Mouse (Mus musculus): ENCODE data around the gene Slc27a3. TPM values are rescaled to one million over a fixed set of nuclear protein-coding genes. Genes with fewer than 3 reads are reported as not detected.
A peak's percentile ranks its signal among the peaks of the same experiment; 100 is the strongest.

Slc27a3 gene
- total and polyA plus RNA-seq, 3 experiments, result 1.9 to 2.8 TPM; not detected in 1

GRCm38 (mm10) chr3:90372817-90373216 lies 16.9 kb downstream of the Slc27a3 start:
- H3K9me3 ChIP-seq (replicated peaks; ENCODE audit: insufficient read depth, low read length), result no peaks in the 10 kb centered on the region
- H3K4me3 ChIP-seq (ENCODE audit: control insufficient read depth in 1 of 2, insufficient read depth in 1 of 2, low read depth in 2 of 2, low read length in 2 of 2), result peak overlapping the region; percentile 41 to 46
- H3K79me2 ChIP-seq (ENCODE audit: control insufficient read depth, insufficient read depth, low read length, poor library complexity), result no peaks in the 10 kb centered on the region
- H3K27ac ChIP-seq (ENCODE audit: control insufficient read depth, low read depth, low read length), result no peak overlapping the region
- TF ChIP-seq USF2 (IDR thresholded peaks at IDR 0.05; ENCODE audit: borderline replicate concordance in 1 of 2, insufficient read depth in 1 of 2, low read depth in 1 of 2, low read length in 2 of 2) (no peak), UBTF (IDR thresholded peaks at IDR 0.05; ENCODE audit: borderline replicate concordance, insufficient read depth, low read depth, low read length) (no peak), SMC3 (IDR thresholded peaks at IDR 0.05; ENCODE audit: low read depth, low read length) (0 out of 2 replicates have a peak, but pooled peaks have one; percentile 11), POLR2A (IDR thresholded peaks at IDR 0.05; ENCODE audit: control insufficient read depth in 1 of 2, insufficient read depth in 1 of 2, low read depth in 1 of 2, low read length in 2 of 2, poor library complexity in 1 of 2) (no peak), GATA1 (IDR thresholded peaks at IDR 0.05; ENCODE audit: low read depth, low read length) (peak; percentile 55), MYC (IDR thresholded peaks at IDR 0.05; ENCODE audit: low read depth, low read length) (no peak; the same call in 1 of the 2 replicates), ZNF384 (IDR thresholded peaks at IDR 0.05; ENCODE audit: low read depth, low read length) (no peak), NELFE (IDR thresholded peaks at IDR 0.05; ENCODE audit: low read depth, low read length) (no peak)
- H3K4me1 ChIP-seq (ENCODE audit: control insufficient read depth in 1 of 2, insufficient read depth in 2 of 2, low read length in 2 of 2), result peaks cover 0 to 6% of the 10 kb centered on the region in 2 experiments; a peak in 3 of 4 replicates
- H3K9ac ChIP-seq (ENCODE audit: control insufficient read depth, low read depth, low read length, poor library complexity, severe bottlenecking), result peak overlapping the region; percentile 41
- DNase-seq (ENCODE audit: low read depth, low spot score), result peak; percentile 58
- H3K36me3 ChIP-seq (ENCODE audit: control insufficient read depth in 1 of 2, insufficient read depth in 2 of 2, low read length in 2 of 2), result no peaks in the 10 kb centered on the region
- no peaks in the 10 kb centered on the region for H3K27me3 ChIP-seq (ENCODE audit: control insufficient read depth in 1 of 2, insufficient read depth in 2 of 2, low read length in 2 of 2)

DNA sequence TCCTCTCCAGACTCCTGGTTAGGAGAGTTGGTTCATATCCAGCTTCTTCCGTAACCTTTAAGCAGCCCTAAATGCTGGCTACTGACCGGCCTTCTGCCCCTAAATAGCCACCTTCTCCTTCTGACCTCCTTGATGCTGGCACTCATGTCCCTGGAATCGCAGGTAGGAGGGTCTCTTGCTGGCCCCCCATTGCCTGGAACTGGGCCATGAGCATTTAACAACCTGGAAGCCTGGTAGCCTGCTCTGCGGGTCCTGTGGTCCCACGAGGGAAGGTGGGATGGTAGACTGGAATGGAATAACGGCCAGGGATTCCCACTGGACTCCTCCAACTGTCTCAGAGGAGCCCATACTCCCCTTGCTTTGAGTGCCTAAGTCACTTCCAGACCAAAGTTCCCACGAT lies 17.9 kb downstream of the Slc27a3 start:
- no peak for TF ChIP-seq JUND (IDR thresholded peaks at IDR 0.05; ENCODE audit: low read depth, low read length)
- TF ChIP-seq POLR2AphosphoS5 (IDR thresholded peaks at IDR 0.05; ENCODE audit: borderline replicate concordance, low read depth, low read length), result no peak
- TF ChIP-seq TAL1 (IDR thresholded peaks at IDR 0.05; ENCODE audit: low read length), result no peak
- TF ChIP-seq CHD2 (IDR thresholded peaks at IDR 0.05; ENCODE audit: low read length), result no peak
- no peak for TF ChIP-seq EP300 (IDR thresholded peaks at IDR 0.05; ENCODE audit: low read depth in 1 of 2, low read length in 2 of 2)
- no peak for TF ChIP-seq GATA1 (IDR thresholded peaks at IDR 0.05; ENCODE audit: low read depth, low read length)
- TF ChIP-seq MYB (IDR thresholded peaks at IDR 0.05; ENCODE audit: low read depth, low read length), result no peak
- no peak for TF ChIP-seq ZMIZ1 (IDR thresholded peaks at IDR 0.05; ENCODE audit: low read depth, low read length)
- no peak for TF ChIP-seq MAZ (IDR thresholded peaks at IDR 0.05; ENCODE audit: low read depth, low read length)
- TF ChIP-seq ZC3H11A (IDR thresholded peaks at IDR 0.05; ENCODE audit: low read depth, low read length), result no peak
- no peak for TF ChIP-seq MYC (IDR thresholded peaks at IDR 0.05; ENCODE audit: low read depth, low read length)
- no peak for DNase-seq (ENCODE audit: low read depth, low spot score)
- no peak overlapping the region for H3K9ac ChIP-seq (ENCODE audit: control insufficient read depth, low read depth, low read length, poor library complexity, severe bottlenecking)
- H3K27ac ChIP-seq (ENCODE audit: control insufficient read depth, low read depth, low read length), result no peak overlapping the region
- no peak overlapping the region for H3K4me3 ChIP-seq (ENCODE audit: control insufficient read depth in 1 of 2, insufficient read depth in 1 of 2, low read depth in 2 of 2, low read length in 2 of 2)
- H3K36me3 ChIP-seq (ENCODE audit: control insufficient read depth in 1 of 2, insufficient read depth in 2 of 2, low read length in 2 of 2), result peaks cover 0 to 1% of the 10 kb centered on the region in 2 experiments; a peak in 1 of 4 replicates
- no peaks in the 10 kb centered on the region for H3K9me3 ChIP-seq (replicated peaks; ENCODE audit: insufficient read depth, low read length)
- no peaks in the 10 kb centered on the region for H3K27me3 ChIP-seq (ENCODE audit: control insufficient read depth in 1 of 2, insufficient read depth in 2 of 2, low read length in 2 of 2)
- H3K79me2 ChIP-seq (ENCODE audit: control insufficient read depth, insufficient read depth, low read length, poor library complexity), result no peaks in the 10 kb centered on the region
- H3K4me1 ChIP-seq (ENCODE audit: control insufficient read depth in 1 of 2, insufficient read depth in 2 of 2, low read length in 2 of 2), result peaks cover 4 to 11% of the 10 kb centered on the region in 2 experiments
